Mouse (Mus musculus): ENCODE measurements around the gene Myoz2. TPM values are rescaled to one million over a fixed set of nuclear protein-coding genes. Genes with fewer than 3 reads are reported as not detected.

Myoz2 gene
- polyA plus RNA-seq (2017; shearing (Covaris generic)): not detected

GRCm38 (mm10) chr3:123034752-123035151 is at the start of gene Myoz2:
Myoz2 (minus strand) TSS chr3:123035015.
- ATAC-seq: no peak

DNA sequence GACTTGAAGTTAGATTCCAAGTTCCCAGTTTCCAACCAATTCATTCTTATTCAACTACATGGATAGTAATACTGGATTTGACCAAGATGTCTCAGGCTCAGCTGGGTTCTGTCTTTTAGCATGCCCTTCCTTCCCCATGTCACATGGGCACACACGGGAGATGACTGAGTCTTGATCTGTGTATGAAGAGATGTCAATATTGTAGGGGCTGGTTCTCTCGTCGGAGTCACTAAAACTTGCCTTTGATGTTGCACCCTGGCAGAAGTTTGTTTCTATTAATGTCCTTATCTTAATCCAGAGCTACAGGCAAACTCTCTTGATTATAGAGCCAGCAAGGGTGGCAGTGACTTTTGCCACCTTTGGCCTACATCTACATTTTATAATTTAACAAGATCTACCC is 46.9 kb upstream of the Myoz2 start:
- ATAC-seq: no peak

DNA sequence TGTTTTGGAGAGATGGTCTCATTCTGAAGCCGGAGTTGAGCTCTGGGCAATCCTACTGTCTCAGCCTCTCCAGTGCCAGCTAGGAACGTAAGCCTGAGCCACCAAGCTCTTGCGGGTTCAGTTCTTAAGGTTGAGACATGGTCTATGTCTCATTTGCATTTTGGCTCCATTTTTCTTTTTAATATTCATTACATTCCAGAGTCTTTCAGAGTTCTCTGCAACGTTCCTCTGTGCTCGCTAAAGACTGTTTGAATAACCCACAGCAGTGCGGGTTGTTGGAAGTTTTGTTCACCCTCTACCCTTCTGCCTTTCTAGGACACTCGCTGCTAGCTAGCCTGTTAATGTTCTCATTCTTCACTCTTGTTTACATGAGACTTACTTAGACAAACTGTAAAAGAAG is 46.1 kb upstream of the Myoz2 start:
- ATAC-seq: no peak

GRCm38 (mm10) chr3:123080017-123080725 is 45.4 kb upstream of the Myoz2 start:
- no peak for ATAC-seq

- ATAC-seq: no peak
Measured at GRCm38 (mm10) chr3:123075759-123076158, 40.9 kb upstream of the Myoz2 start.

DNA sequence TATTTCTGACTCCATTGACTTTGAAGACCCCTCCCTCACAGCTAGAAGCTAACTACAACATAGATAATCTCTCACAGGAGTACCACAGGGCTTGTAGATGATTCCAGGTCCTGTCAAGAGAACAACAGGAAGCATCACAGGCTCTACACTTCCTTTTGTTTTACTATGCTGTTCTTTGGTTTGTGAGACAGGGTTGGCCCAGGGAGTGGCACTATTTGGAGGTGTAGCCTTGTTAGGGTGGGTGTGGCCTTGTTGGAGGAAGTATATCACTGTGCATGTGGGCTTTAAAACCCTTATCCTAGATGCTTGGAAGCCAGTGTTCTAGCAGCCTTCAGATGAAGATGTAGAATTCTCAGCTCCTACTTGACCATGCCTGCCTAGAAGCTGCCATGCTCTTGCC is 40.2 kb upstream of the Myoz2 start:
- ATAC-seq: no peak

- no peak for ATAC-seq
Measured at GRCm38 (mm10) chr3:123073351-123073750, 38.5 kb upstream of the Myoz2 start.

- no peak for ATAC-seq
Measured at GRCm38 (mm10) chr3:123072472-123072871, 37.7 kb upstream of the Myoz2 start.

GRCm38 (mm10) chr3:123070996-123071395 is 36.2 kb upstream of the Myoz2 start:
- no peak for ATAC-seq

- no peak for ATAC-seq
Measured at GRCm38 (mm10) chr3:123066836-123067235, 32.0 kb upstream of the Myoz2 start.

GRCm38 (mm10) chr3:123065466-123065865 is 30.7 kb upstream of the Myoz2 start:
- no peak for ATAC-seq

DNA sequence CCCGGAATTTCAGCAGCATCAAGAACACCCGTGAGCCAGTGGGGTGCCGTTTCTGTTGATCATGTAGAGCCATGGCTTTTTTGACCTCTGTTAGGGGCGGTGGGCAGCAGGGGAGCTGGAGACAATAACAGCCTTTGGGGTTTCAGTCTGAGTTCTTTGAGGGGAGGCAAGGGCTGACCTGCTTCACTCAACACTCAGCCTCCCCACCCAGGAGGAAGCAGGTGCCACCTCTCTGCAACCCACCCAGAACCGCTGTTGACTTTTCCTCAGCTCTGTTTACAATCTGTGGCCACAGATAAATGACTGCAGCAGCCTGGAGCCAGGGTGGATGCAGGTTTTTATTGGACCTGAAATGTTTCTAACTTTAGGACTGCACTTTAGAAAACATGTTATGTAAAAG is 29.4 kb upstream of the Myoz2 start:
- no peak for ATAC-seq

GRCm38 (mm10) chr3:123061931-123062330 is 27.1 kb upstream of the Myoz2 start:
- no peak for ATAC-seq

- ATAC-seq: no peak
Measured at GRCm38 (mm10) chr3:123058832-123059231, 24.0 kb upstream of the Myoz2 start.

DNA sequence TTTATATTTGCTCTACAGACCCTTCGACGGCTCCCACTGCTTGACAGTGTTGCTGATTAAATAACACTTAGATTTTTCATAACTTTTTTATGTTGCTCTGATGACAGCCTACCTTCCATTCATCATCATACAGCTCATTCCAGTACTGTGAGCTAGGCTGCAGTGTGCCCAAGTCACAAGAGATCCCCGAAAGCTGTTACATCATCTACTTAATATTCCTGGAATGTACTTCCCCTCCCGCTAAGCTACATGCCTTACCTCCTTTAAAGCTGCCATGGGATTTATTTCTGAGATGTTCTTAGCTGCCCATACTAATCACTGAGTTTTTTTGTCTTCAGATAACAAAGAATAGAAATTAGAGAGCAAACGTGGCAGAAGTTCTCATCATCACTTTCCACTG is 19.4 kb upstream of the Myoz2 start:
- no peak for ATAC-seq

GRCm38 (mm10) chr3:123053192-123053938 is 18.6 kb upstream of the Myoz2 start:
- no peak for ATAC-seq

GRCm38 (mm10) chr3:123042308-123042707 is 7.5 kb upstream of the Myoz2 start:
- ATAC-seq: no peak

- ATAC-seq: no peak
Measured at GRCm38 (mm10) chr3:123033804-123034203, 1.0 kb downstream of the Myoz2 start.

DNA sequence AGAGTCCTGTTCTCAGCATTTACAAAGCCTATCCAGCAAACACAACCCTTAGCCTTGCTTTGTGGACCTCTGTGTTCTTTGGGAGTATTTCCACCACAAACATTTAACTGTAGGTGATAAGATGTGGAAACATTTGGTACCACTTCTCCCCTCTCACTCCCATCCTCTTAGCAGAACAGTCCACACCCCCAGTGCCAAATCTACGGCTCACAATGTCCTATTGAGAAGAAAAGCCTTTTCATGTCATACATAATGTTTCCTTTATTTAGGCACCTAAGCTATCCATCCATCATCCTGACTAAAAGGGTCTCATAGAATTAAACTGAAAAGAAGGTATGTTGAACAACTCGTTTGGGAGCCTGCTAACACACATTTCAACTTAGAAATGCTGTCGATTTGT is 9.2 kb downstream of the Myoz2 start:
- no peak for ATAC-seq

DNA sequence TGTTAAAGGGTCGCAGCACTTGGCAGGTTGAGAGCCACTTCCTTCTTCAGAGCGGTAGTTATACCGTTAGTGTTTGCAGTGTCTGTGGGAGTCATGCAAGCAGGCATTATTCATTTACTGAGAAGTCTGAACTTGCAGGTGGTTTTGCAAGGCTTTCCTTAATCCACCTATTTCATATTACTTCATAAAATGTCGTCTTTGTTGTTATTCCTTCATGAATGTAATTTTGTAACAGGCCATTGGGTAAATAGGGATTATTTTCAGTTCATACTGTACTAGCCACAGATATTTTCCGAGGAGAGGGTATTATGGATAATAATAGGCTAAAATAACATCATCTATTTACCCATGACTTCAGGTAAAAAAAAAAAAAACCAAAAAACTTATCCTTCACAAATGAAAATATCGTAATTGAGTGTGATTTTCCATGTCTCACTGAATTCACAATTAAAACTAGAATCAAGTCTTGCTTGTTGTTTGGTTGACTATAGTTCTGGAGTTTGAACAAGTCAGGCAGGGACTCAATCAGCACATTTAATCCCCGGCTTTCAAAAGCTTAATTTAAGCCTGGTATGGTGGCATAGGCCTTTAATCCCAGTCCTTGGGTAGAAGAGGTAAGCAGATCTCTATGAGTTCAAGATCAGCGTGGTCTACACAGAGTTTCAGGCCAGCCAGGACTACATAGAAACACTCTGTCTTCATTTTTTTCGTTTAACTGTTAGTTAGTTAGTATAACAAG is 10.2 kb downstream of the Myoz2 start:
- no peak for ATAC-seq

DNA sequence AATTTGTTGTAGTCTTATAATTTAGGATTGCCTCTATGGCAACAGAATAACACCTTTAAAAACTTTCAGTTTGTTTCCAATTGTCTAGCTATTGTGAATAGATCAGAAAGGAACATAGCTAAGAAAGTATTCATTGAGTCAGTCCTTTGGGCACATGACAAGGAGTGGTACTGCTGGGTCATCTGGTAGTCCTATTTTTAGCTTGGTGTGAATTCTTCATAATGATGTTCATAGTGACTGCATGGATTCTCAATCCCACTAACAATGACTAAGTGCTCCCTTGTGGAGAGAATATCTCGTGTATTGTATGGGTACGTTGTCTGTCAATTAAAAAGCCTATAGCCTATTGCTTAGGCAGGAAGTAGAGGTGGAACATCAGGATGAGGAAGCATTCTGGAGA is 16.0 kb downstream of the Myoz2 start:
- ATAC-seq: no peak

DNA sequence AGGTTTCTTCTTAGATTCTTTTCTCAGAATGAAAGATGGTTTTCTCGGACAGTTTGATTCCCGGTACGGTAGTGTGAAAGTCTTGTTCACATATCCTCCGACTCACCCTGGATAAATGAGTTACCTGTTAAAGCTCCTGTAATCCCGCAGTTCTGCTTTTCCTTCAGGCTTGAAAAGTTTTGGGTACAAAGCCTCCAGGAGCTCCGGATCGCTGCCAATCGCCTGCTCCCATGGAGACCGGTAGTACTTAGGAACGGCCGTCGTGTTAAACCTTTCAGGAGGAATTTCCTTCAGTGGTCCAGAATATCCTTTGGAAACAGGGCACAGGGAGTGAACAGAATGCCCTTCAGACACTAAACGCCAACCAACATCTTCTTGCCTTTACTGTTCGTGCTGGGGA is 21.3 kb downstream of the Myoz2 start:
- ATAC-seq: no peak

GRCm38 (mm10) chr3:123009417-123009816 is 25.4 kb downstream of the Myoz2 start:
- no peak for ATAC-seq

DNA sequence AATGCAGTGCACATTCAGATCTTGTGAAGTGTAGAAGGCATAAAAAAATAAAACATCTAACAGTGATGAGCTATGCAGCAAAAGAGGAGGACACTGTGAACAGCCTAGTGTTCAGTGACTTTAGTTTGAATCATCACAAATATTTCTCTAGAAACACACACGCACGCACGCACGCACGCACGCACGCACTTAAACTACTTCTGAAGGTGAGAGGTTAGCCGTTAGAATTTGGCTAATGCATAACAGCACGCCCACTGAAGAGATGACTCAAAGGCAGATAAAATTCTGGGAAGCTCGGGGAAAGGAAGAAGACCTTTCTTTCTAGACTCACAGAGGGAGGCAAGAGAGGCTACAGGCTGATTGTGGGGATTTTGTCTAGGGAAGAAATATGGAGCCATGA is 27.4 kb downstream of the Myoz2 start:
- ATAC-seq: no peak
